Mouse (Mus musculus): ENCODE measurements around the gene Farp1. TPM values are rescaled to one million over a fixed set of nuclear protein-coding genes. Genes with fewer than 3 reads are reported as not detected.

The Farp1 gene
- polyA plus RNA-seq, 1 experiment from 2014 or later, result 32.4 TPM

DNA sequence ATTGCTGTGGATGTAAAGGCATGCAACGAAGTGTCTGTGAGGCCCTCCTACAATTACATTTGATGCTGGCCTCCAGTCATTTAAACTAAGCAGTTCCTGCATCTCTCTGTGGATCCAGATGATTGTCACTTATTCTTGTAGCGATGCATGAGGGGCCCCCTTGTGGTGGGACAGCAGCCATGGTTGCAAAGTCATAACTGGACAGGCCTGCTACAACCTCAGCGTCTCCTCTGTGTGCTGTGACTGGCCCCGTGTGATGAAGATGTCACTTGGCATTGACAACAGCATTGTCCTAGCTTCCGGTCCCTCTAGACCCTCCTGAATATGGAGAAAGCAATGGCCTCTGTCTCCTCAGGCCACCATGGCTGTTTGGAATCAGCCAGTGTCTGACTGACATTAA, 185.7 kb downstream of the Farp1 start:
- Histone ChIP-seq H3K9ac (no peak overlapping the region), H3K27me3 (replicated peaks) (no peaks in the 10 kb centered on the region), H3K36me3 (peaks cover 33% of the 10 kb centered on the region), H3K27ac (ENCODE audit: poor library complexity, severe bottlenecking) (no peak overlapping the region), H3K4me3 (no peak overlapping the region), H3K9me3 (replicated peaks) (no peaks in the 10 kb centered on the region), H3K4me2 (no peak overlapping the region), H3K4me1 (replicated peaks) (peaks cover 51% of the 10 kb centered on the region)
- ATAC-seq (ENCODE audit: insufficient number of reproducible peaks, low FRiP score), result no peak
- WGBS, result 84% methylated on average over 5 of the region's 5 CpGs

DNA sequence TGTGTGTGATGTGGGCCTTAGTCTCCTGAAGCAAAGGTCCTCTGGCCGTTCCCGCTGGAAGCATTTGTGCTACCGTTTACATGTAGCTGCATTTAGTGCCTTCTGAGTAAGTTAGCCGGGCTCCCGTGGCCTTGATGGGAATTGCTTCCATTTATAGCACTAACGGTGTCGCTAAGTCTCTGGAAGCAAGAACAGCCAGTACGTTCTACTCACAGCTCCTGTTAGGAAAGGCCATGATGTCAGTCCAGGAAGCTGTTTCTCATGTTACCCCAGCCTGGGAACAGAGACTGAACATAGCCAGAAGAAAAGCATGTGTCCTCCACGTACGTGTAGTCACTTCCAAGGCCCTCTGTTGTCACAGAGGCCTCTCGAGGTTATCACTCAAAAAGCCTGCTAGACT, 190.8 kb downstream of the Farp1 start:
- H3K4me1 ChIP-seq (replicated peaks), result peaks cover 19% of the 10 kb centered on the region
- peak; percentile 63; the same call in 1 of the 2 replicates for ATAC-seq (ENCODE audit: insufficient number of reproducible peaks, low FRiP score)
- H3K9me3 ChIP-seq (replicated peaks), result no peaks in the 10 kb centered on the region
- 29% methylated on average over 11 of the region's 11 CpGs for WGBS
- no peaks in the 10 kb centered on the region for H3K27me3 ChIP-seq (replicated peaks)
- H3K9ac ChIP-seq, result 0 out of 2 replicates have a peak overlapping the region, but pooled peaks have one; percentile 16
- H3K4me2 ChIP-seq, result no peak overlapping the region; the same call in 1 of the 2 replicates
- peak overlapping the region; percentile 88 for H3K27ac ChIP-seq (ENCODE audit: poor library complexity, severe bottlenecking)
- H3K36me3 ChIP-seq, result peaks cover 51% of the 10 kb centered on the region
- no peak overlapping the region for H3K4me3 ChIP-seq

GRCm38 (mm10) chr14:121229036-121229773, 194.2 kb downstream of the Farp1 start:
- H3K4me1 ChIP-seq (replicated peaks), result peaks cover 22% of the 10 kb centered on the region
- no peaks in the 10 kb centered on the region for H3K9me3 ChIP-seq (replicated peaks)
- WGBS, result 85% methylated on average over 9 of the region's 9 CpGs
- no peaks in the 10 kb centered on the region for H3K27me3 ChIP-seq (replicated peaks)
- H3K36me3 ChIP-seq, result peaks cover 56% of the 10 kb centered on the region
- H3K4me3 ChIP-seq, result no peak overlapping the region
- H3K27ac ChIP-seq (ENCODE audit: poor library complexity, severe bottlenecking), result no peak overlapping the region
- no peak overlapping the region for H3K9ac ChIP-seq
- ATAC-seq (ENCODE audit: insufficient number of reproducible peaks, low FRiP score), result no peak
- H3K4me2 ChIP-seq, result no peak overlapping the region

GRCm38 (mm10) chr14:121231232-121231631, 196.2 kb downstream of the Farp1 start:
- H3K27me3 ChIP-seq (replicated peaks), result no peaks in the 10 kb centered on the region
- no peak overlapping the region for H3K9ac ChIP-seq
- H3K4me3 ChIP-seq, result no peak overlapping the region
- H3K4me1 ChIP-seq (replicated peaks), result peaks cover 5% of the 10 kb centered on the region
- H3K36me3 ChIP-seq, result peaks cover 58% of the 10 kb centered on the region
- no peak overlapping the region for H3K4me2 ChIP-seq
- no peak for ATAC-seq (ENCODE audit: insufficient number of reproducible peaks, low FRiP score)
- WGBS, result 90% methylated on average over 8 of the region's 8 CpGs
- no peak overlapping the region for H3K27ac ChIP-seq (ENCODE audit: poor library complexity, severe bottlenecking)
- H3K9me3 ChIP-seq (replicated peaks), result no peaks in the 10 kb centered on the region

DNA sequence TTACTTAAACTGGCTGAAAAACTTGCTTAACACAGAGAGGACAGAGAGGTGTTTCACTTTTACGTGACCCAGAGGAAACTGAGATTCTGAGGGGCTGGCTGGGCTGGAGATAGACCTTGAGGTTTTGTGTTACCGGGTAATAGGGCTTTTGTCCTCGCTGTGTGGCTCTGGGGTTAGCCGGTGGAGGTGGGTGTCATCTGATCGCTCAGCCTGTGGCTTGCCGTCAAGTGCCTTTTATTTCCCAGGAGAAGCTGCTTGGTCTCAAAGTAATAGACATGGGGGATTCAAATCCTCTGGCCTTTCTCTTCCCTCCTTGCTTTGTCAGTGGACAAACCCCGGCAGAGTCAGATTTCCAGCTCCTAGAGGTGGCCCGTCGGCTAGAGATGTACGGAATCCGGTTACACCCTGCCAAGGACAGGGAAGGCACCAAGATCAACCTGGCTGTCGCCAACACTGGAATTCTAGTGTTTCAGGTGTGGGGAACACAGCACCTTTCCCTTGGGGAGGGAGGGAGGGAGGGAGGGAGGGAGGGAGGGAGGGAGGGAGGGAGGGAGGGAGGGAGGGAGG, 199.8 kb downstream of the Farp1 start:
- Histone ChIP-seq H3K27ac (ENCODE audit: poor library complexity, severe bottlenecking) (no peak overlapping the region), H3K36me3 (peaks cover 75% of the 10 kb centered on the region), H3K9ac (no peak overlapping the region), H3K27me3 (replicated peaks) (no peaks in the 10 kb centered on the region), H3K9me3 (replicated peaks) (no peaks in the 10 kb centered on the region), H3K4me2 (no peak overlapping the region), H3K4me1 (replicated peaks) (0 out of 2 replicates have a peak, but pooled peaks cover 3% of the 10 kb centered on the region), H3K4me3 (no peak overlapping the region)
- WGBS, result 69% methylated on average over 12 of the region's 12 CpGs
- ATAC-seq (ENCODE audit: insufficient number of reproducible peaks, low FRiP score), result no peak

GRCm38 (mm10) chr14:121236736-121237135, 201.7 kb downstream of the Farp1 start:
- Histone ChIP-seq H3K9me3 (replicated peaks) (no peaks in the 10 kb centered on the region), H3K27me3 (replicated peaks) (no peaks in the 10 kb centered on the region), H3K4me2 (no peak overlapping the region), H3K9ac (no peak overlapping the region), H3K27ac (ENCODE audit: poor library complexity, severe bottlenecking) (no peak overlapping the region), H3K36me3 (peaks cover 75% of the 10 kb centered on the region), H3K4me3 (no peak overlapping the region), H3K4me1 (replicated peaks) (0 out of 2 replicates have a peak, but pooled peaks cover 3% of the 10 kb centered on the region)
- 86% methylated on average over 4 of the region's 4 CpGs for WGBS
- no peak for ATAC-seq (ENCODE audit: insufficient number of reproducible peaks, low FRiP score)

GRCm38 (mm10) chr14:121238727-121239126, 203.7 kb downstream of the Farp1 start:
- Histone ChIP-seq H3K4me2 (no peak overlapping the region), H3K27me3 (replicated peaks) (no peaks in the 10 kb centered on the region), H3K27ac (ENCODE audit: poor library complexity, severe bottlenecking) (no peak overlapping the region), H3K4me3 (no peak overlapping the region), H3K9ac (no peak overlapping the region), H3K9me3 (replicated peaks) (no peaks in the 10 kb centered on the region), H3K36me3 (peaks cover 77% of the 10 kb centered on the region), H3K4me1 (replicated peaks) (0 out of 2 replicates have a peak, but pooled peaks cover 3% of the 10 kb centered on the region)
- WGBS, result 87% methylated on average over 10 of the region's 10 CpGs
- ATAC-seq (ENCODE audit: insufficient number of reproducible peaks, low FRiP score), result no peak

- ATAC-seq (ENCODE audit: insufficient number of reproducible peaks, low FRiP score), result no peak
- Histone ChIP-seq H3K27ac (ENCODE audit: poor library complexity, severe bottlenecking) (no peak overlapping the region), H3K4me1 (replicated peaks) (no peaks in the 10 kb centered on the region), H3K9ac (no peak overlapping the region), H3K27me3 (replicated peaks) (no peaks in the 10 kb centered on the region), H3K4me2 (no peak overlapping the region), H3K9me3 (replicated peaks) (no peaks in the 10 kb centered on the region), H3K4me3 (no peak overlapping the region), H3K36me3 (peaks cover 77% of the 10 kb centered on the region)
- WGBS, result 82% methylated on average over 8 of the region's 8 CpGs
Measured at GRCm38 (mm10) chr14:121239386-121239785, 204.4 kb downstream of the Farp1 start.

- no peaks in the 10 kb centered on the region for H3K9me3 ChIP-seq (replicated peaks)
- no peaks in the 10 kb centered on the region for H3K27me3 ChIP-seq (replicated peaks)
- H3K4me1 ChIP-seq (replicated peaks), result peaks cover 35% of the 10 kb centered on the region
- WGBS, result 90% methylated on average over 15 of the region's 15 CpGs
- peaks cover 57% of the 10 kb centered on the region for H3K36me3 ChIP-seq
- H3K4me3 ChIP-seq, result no peak overlapping the region
- no peak overlapping the region for H3K9ac ChIP-seq
- no peak overlapping the region for H3K4me2 ChIP-seq
- peak; percentile 25; the same call in 1 of the 2 replicates for ATAC-seq (ENCODE audit: insufficient number of reproducible peaks, low FRiP score)
- no peak overlapping the region for H3K27ac ChIP-seq (ENCODE audit: poor library complexity, severe bottlenecking)
Measured at GRCm38 (mm10) chr14:121244104-121244503, 209.1 kb downstream of the Farp1 start.

- ATAC-seq (ENCODE audit: insufficient number of reproducible peaks, low FRiP score), result no peak
- 52% methylated on average over 14 of the region's 14 CpGs for WGBS
- Histone ChIP-seq H3K9ac (no peak overlapping the region), H3K4me2 (0 out of 2 replicates have a peak overlapping the region, but pooled peaks have one; percentile 5), H3K9me3 (replicated peaks) (no peaks in the 10 kb centered on the region), H3K4me1 (replicated peaks) (peaks cover 38% of the 10 kb centered on the region), H3K36me3 (peaks cover 59% of the 10 kb centered on the region), H3K4me3 (no peak overlapping the region), H3K27ac (ENCODE audit: poor library complexity, severe bottlenecking) (peak overlapping the region; percentile 65), H3K27me3 (replicated peaks) (no peaks in the 10 kb centered on the region)
Measured at GRCm38 (mm10) chr14:121246048-121246731, 211.2 kb downstream of the Farp1 start.

GRCm38 (mm10) chr14:121247287-121247686, 212.3 kb downstream of the Farp1 start:
- peak overlapping the region; percentile 56 for H3K27ac ChIP-seq (ENCODE audit: poor library complexity, severe bottlenecking)
- H3K9me3 ChIP-seq (replicated peaks), result no peaks in the 10 kb centered on the region
- H3K4me2 ChIP-seq, result no peak overlapping the region
- no peak overlapping the region for H3K4me3 ChIP-seq
- ATAC-seq (ENCODE audit: insufficient number of reproducible peaks, low FRiP score), result no peak
- WGBS, result 56% methylated on average over 7 of the region's 7 CpGs
- peaks cover 38% of the 10 kb centered on the region for H3K4me1 ChIP-seq (replicated peaks)
- peaks cover 48% of the 10 kb centered on the region for H3K36me3 ChIP-seq
- no peak overlapping the region for H3K9ac ChIP-seq
- H3K27me3 ChIP-seq (replicated peaks), result no peaks in the 10 kb centered on the region

Data from heart, embryonic 12.5 days (tissue).